Mouse (Mus musculus): ENCODE measurements around the gene Snapc4. TPM values are rescaled to one million over a fixed set of nuclear protein-coding genes. Genes with fewer than 3 reads are reported as not detected.

Snapc4 gene
- polyA plus RNA-seq, 2 experiments: 22.7 to 53.2 TPM

GRCm38 (mm10) chr2:26342609-26343490 is 37.6 kb downstream of the Snapc4 start:
- Histone ChIP-seq H3K4me1 (ENCODE audit: control insufficient read depth, insufficient read depth, low read length) (no peaks in the 10 kb centered on the region), H3K9ac (ENCODE audit: low read depth, low read length, severe bottlenecking) (no peak overlapping the region), H3K4me2 (replicated peaks; ENCODE audit: low read depth, low read length, severe bottlenecking) (no peak overlapping the region), H3K27me3 (ENCODE audit: control insufficient read depth, insufficient read depth, low read length) (no peaks in the 10 kb centered on the region), H3K4me3 (replicated peaks; ENCODE audit: low read length) (no peak overlapping the region), H3K36me3 (ENCODE audit: control insufficient read depth, insufficient read depth, low read length) (peaks cover 95% of the 10 kb centered on the region), H3K27ac (replicated peaks; ENCODE audit: low read depth, low read length) (no peak overlapping the region), H3K9me3 (ENCODE audit: control insufficient read depth, low read length) (no peaks in the 10 kb centered on the region)
- no peak for ATAC-seq (ENCODE audit: low FRiP score, low read depth)
- DNase-seq (ENCODE audit: low spot score): no peak
- 78% methylated on average over 11 of the region's 11 CpGs for WGBS
- no peak for TF ChIP-seq POLR2A (IDR thresholded peaks at IDR 0.05; ENCODE audit: borderline replicate concordance, extremely low read depth, insufficient read depth, insufficient read length)

GRCm38 (mm10) chr2:26342044-26342443 is 38.4 kb downstream of the Snapc4 start:
- DNase-seq (ENCODE audit: low spot score): no peak
- WGBS: 86% methylated on average over 10 of the region's 10 CpGs
- H3K27ac ChIP-seq (replicated peaks; ENCODE audit: low read depth, low read length): no peak overlapping the region

GRCm38 (mm10) chr2:26341510-26341981 is 38.9 kb downstream of the Snapc4 start:
- no peak overlapping the region for H3K4me3 ChIP-seq (replicated peaks; ENCODE audit: low read length)
- no peaks in the 10 kb centered on the region for H3K27me3 ChIP-seq (ENCODE audit: control insufficient read depth, insufficient read depth, low read length)
- ATAC-seq (ENCODE audit: low FRiP score, low read depth): 0 out of 2 replicates have a peak, but pooled peaks have one; percentile 5
- H3K27ac ChIP-seq (replicated peaks; ENCODE audit: low read depth, low read length): no peak overlapping the region; the same call in 1 of the 2 replicates
- peaks cover 82% of the 10 kb centered on the region for H3K36me3 ChIP-seq (ENCODE audit: control insufficient read depth, insufficient read depth, low read length)
- no peak overlapping the region for H3K9ac ChIP-seq (ENCODE audit: low read depth, low read length, severe bottlenecking)
- no peak overlapping the region for H3K4me2 ChIP-seq (replicated peaks; ENCODE audit: low read depth, low read length, severe bottlenecking)
- 94% methylated on average over 2 of the region's 2 CpGs for WGBS
- DNase-seq (ENCODE audit: low spot score): no peak
- H3K9me3 ChIP-seq (ENCODE audit: control insufficient read depth, low read length): no peaks in the 10 kb centered on the region
- H3K4me1 ChIP-seq (ENCODE audit: control insufficient read depth, insufficient read depth, low read length): no peaks in the 10 kb centered on the region
- no peak for TF ChIP-seq POLR2A (IDR thresholded peaks at IDR 0.05; ENCODE audit: borderline replicate concordance, extremely low read depth, insufficient read depth, insufficient read length)

More at GRCm38 (mm10) chr2:26342044-26342443, 38.4 kb downstream of the Snapc4 start:
- Histone ChIP-seq H3K9me3 (ENCODE audit: control insufficient read depth, low read length) (no peaks in the 10 kb centered on the region), H3K36me3 (ENCODE audit: control insufficient read depth, insufficient read depth, low read length) (peaks cover 87% of the 10 kb centered on the region), H3K27me3 (ENCODE audit: control insufficient read depth, insufficient read depth, low read length) (no peaks in the 10 kb centered on the region), H3K4me2 (replicated peaks; ENCODE audit: low read depth, low read length, severe bottlenecking) (no peak overlapping the region), H3K4me3 (replicated peaks; ENCODE audit: low read length) (no peak overlapping the region), H3K4me1 (ENCODE audit: control insufficient read depth, insufficient read depth, low read length) (no peaks in the 10 kb centered on the region), H3K9ac (ENCODE audit: low read depth, low read length, severe bottlenecking) (no peak overlapping the region)
- ATAC-seq (ENCODE audit: low FRiP score, low read depth): 0 out of 2 replicates have a peak, but pooled peaks have one; percentile 16
- TF ChIP-seq POLR2A (IDR thresholded peaks at IDR 0.05; ENCODE audit: borderline replicate concordance, extremely low read depth, insufficient read depth, insufficient read length): no peak

GRCm38 (mm10) chr2:26339204-26339551 is 41.3 kb downstream of the Snapc4 start:
- WGBS: 92% methylated on average over 5 of the region's 5 CpGs
- no peaks in the 10 kb centered on the region for H3K9me3 ChIP-seq (ENCODE audit: control insufficient read depth, low read length)
- no peak for TF ChIP-seq POLR2A (IDR thresholded peaks at IDR 0.05; ENCODE audit: borderline replicate concordance, extremely low read depth, insufficient read depth, insufficient read length)
- no peak overlapping the region for H3K27ac ChIP-seq (replicated peaks; ENCODE audit: low read depth, low read length)
- no peaks in the 10 kb centered on the region for H3K4me1 ChIP-seq (ENCODE audit: control insufficient read depth, insufficient read depth, low read length)
- no peaks in the 10 kb centered on the region for H3K27me3 ChIP-seq (ENCODE audit: control insufficient read depth, insufficient read depth, low read length)
- peaks cover 58% of the 10 kb centered on the region for H3K36me3 ChIP-seq (ENCODE audit: control insufficient read depth, insufficient read depth, low read length)
- DNase-seq (ENCODE audit: low spot score) (no peak), ATAC-seq (ENCODE audit: low FRiP score, low read depth) (no peak)
- H3K4me3 ChIP-seq (replicated peaks; ENCODE audit: low read length): no peak overlapping the region
- H3K9ac ChIP-seq (ENCODE audit: low read depth, low read length, severe bottlenecking): no peak overlapping the region
- no peak overlapping the region for H3K4me2 ChIP-seq (replicated peaks; ENCODE audit: low read depth, low read length, severe bottlenecking)

GRCm38 (mm10) chr2:26338302-26339203 is 41.9 kb downstream of the Snapc4 start:
- no peak for TF ChIP-seq POLR2A (IDR thresholded peaks at IDR 0.05; ENCODE audit: borderline replicate concordance, extremely low read depth, insufficient read depth, insufficient read length)
- Histone ChIP-seq H3K4me2 (replicated peaks; ENCODE audit: low read depth, low read length, severe bottlenecking) (no peak overlapping the region), H3K36me3 (ENCODE audit: control insufficient read depth, insufficient read depth, low read length) (peaks cover 52% of the 10 kb centered on the region), H3K9ac (ENCODE audit: low read depth, low read length, severe bottlenecking) (no peak overlapping the region), H3K9me3 (ENCODE audit: control insufficient read depth, low read length) (no peaks in the 10 kb centered on the region), H3K4me1 (ENCODE audit: control insufficient read depth, insufficient read depth, low read length) (no peaks in the 10 kb centered on the region), H3K4me3 (replicated peaks; ENCODE audit: low read length) (no peak overlapping the region), H3K27me3 (ENCODE audit: control insufficient read depth, insufficient read depth, low read length) (no peaks in the 10 kb centered on the region), H3K27ac (replicated peaks; ENCODE audit: low read depth, low read length) (no peak overlapping the region)
- ATAC-seq (ENCODE audit: low FRiP score, low read depth): 0 out of 2 replicates have a peak, but pooled peaks have one; percentile 44
- WGBS: 87% methylated on average over 8 of the region's 13 CpGs
- DNase-seq (ENCODE audit: low spot score): no peak

Measured in limb, embryonic 14.5 days (tissue).